Mouse (Mus musculus): ENCODE measurements at regions not wholly inside any gene's neighbourhood (a gene's known extent, or its start where the extent isn't known, plus 50 kb on each side); places are given as distances from the start of the nearest gene placed in this dataset.

DNA sequence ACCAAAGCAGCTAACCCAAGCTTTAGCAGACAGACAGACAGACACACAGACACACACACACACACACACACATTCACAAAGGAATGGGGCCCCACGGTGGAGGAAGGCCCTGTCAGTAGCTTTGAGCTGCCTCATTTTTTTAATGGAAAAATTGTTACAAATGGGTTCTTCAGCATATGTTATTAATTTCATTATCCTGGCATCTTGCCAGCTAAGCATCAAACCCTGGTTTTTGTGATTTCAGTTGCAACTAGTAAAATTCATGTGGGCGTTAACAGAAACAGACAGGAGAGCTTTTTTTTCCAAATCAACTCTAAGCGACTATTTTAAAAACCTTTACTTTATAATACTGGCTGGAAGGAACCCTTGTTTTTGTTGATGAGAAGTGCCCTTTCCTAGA is 138.4 kb upstream of the Eya4 start:
- no peak for TF ChIP-seq CTCF (IDR thresholded peaks at IDR 0.05; ENCODE audit: low read depth)
- TF ChIP-seq EP300 (IDR thresholded peaks at IDR 0.05; ENCODE audit: low read depth), result no peak

Measured in liver, postnatal 0 days (tissue).